Mouse (Mus musculus) heart, embryonic 10.5 days (tissue): ENCODE data around the gene Pla2g5. TPM values are rescaled to one million over a fixed set of nuclear protein-coding genes. Genes with fewer than 3 reads are reported as not detected.
"Not testable (repeated sequence)": the region's sequence is repeated elsewhere in the genome, so short reads cannot be mapped to it uniquely, and the experiment has no call there.

Experiments
- DNase-seq: peaks from one replicate; pipeline ENCODE4 v3.0.0-alpha.2; 2017; ENCODE audit warnings: low spot score
- H3K27ac ChIP-seq: fragments of 300-500 bp; sonication (generic); 2 replicates; pipeline ENCODE4 v1.5.1; 2016; ENCODE audit warnings: mild to moderate bottlenecking
- H3K27me3 ChIP-seq: fragments of 300-500 bp; sonication (generic); 2 replicates; pipeline ENCODE4 v1.6.1; 2016; ENCODE audit warnings: mild to moderate bottlenecking; ENCODE audit not compliant: poor library complexity, insufficient read depth, severe bottlenecking
- H3K36me3 ChIP-seq: fragments of 300-500 bp; sonication (generic); 2 replicates; pipeline ENCODE4 v1.6.1; 2016; ENCODE audit warnings: mild to moderate bottlenecking, moderate library complexity
- H3K4me1 ChIP-seq: fragments of 300-500 bp; sonication (generic); 2 replicates; pipeline ENCODE4 v1.6.1; 2016; ENCODE audit warnings: mild to moderate bottlenecking
- H3K4me3 ChIP-seq: fragments of 300-500 bp; sonication (generic); 2 replicates; pipeline ENCODE4 v1.5.1; 2016; ENCODE audit warnings: mild to moderate bottlenecking, moderate library complexity
- H3K9me3 ChIP-seq: fragments of 300-500 bp; sonication (generic); 2 replicates; pipeline ENCODE4 v1.6.1; 2016; ENCODE audit warnings: mild to moderate bottlenecking, moderate library complexity
- WGBS: fragments of 180-500 bp; shearing (Covaris S2); methylation state at CpG from one replicate; pipeline ENCODE4 v1.1.7; 2016; 5-methylcytosine and 5-hydroxymethylcytosine counted together
- polyA plus RNA-seq: library from polyadenylated mRNA; unstranded; fragments of >200 nt; fragmentation: Nextera tagmentation; extraction: Ambion mirVana; gene quantifications from 2 replicates; pipeline ENCODE4 v1.2.1, GENCODE M21; 2016

Gene Pla2g5
- polyA plus RNA-seq, 1 experiment from 2014 or later: 2.1 TPM

DNA sequence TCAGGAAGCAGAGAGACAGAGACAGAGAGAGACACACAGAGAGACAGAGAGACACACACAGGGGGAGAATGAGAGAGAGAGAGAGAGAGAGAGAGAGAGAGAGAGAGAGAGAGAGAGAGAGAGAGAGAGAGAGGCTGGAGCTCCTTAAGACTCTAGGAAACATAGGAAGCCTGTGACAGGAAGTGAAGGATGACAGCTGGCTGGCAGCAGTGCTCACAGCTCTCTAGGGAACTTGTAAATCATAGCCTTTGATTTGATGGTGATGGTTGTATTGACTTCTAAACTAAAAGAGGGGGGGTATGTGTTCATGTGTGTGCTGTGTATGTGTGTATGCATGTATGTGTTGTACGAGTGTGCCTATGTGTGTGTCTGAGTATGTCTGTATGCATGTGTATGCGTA is 12.7 kb upstream of the Pla2g5 start:
- WGBS: 93% methylated on average over 2 of the region's 2 CpGs
- H3K27ac ChIP-seq: no peak overlapping the region
- H3K36me3 ChIP-seq: no peaks in the 10 kb centered on the region
- H3K4me1 ChIP-seq: peaks cover 15% of the 10 kb centered on the region
- H3K9me3 ChIP-seq: no peaks in the 10 kb centered on the region
- H3K4me3 ChIP-seq: no peak overlapping the region
- peaks cover 18% of the 10 kb centered on the region for H3K27me3 ChIP-seq
- DNase-seq: no peak

DNA sequence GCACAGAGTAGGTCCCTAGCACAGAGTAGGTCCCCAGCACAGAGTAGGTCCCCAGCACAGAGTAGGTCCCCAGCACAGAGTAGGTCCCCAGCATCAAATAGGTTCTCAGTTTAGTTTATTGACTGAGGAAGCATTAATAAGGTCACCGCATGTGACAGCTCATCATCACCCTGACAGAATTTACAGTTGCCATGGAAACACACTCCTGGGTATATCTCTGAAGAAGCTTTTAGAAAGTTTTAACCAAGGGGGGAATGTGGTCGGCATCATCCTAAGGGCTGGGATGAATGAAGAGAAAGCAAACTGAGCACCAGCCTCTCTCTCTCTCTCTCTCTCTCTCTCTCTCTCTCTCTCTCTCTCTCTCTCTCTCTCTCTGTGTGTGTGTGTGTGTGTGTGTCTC is 12.0 kb upstream of the Pla2g5 start:
- not testable (repeated sequence) for H3K9me3 ChIP-seq, H3K27ac ChIP-seq, H3K36me3 ChIP-seq, DNase-seq, H3K4me3 ChIP-seq
- Histone ChIP-seq H3K27me3 (peaks cover 11% of the 10 kb centered on the region), H3K4me1 (peaks cover 15% of the 10 kb centered on the region)
- 87% methylated on average over 2 of the region's 2 CpGs for WGBS

DNA sequence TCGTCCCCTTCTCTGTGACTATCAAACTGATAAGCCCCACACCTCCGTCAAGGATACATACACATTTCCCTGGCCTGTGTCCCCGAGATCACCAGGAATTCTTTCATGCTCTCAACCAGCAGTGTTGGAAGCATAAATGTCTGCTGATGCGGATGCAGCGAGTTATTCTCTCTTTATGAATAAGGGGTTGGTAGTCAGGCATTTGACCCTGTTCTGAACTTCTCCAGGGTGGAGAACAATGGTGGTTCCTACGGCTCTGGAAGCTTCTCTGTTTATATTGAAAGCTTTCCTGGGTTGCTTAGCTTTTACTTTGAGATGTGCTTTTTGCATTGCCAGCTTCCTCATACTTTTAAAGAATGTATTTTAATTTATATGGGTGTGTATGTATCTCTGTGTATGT is 10.6 kb upstream of the Pla2g5 start, which contains the start of gene Gm13030:
TSS of gene Gm13030 (minus strand) at position 101 of the 400 bp plus-strand sequence.
- H3K36me3 ChIP-seq: no peaks in the 10 kb centered on the region
- no peak within 1 kb of the TSS for H3K4me3 ChIP-seq
- H3K27ac ChIP-seq: no peak within 1 kb of the TSS
- H3K9me3 ChIP-seq: no peaks in the 10 kb centered on the region
- H3K4me1 ChIP-seq: peaks cover 8% of the 10 kb centered on the region
- no peak for DNase-seq
- WGBS: 82% methylated on average over 6 of the region's 6 CpGs
- no peaks in the 10 kb centered on the region; the same call in 1 of the 2 replicates for H3K27me3 ChIP-seq

- Histone ChIP-seq H3K27me3 (0 out of 2 replicates have a peak, but pooled peaks cover 5% of the 10 kb centered on the region), H3K9me3 (no peaks in the 10 kb centered on the region), H3K4me1 (no peaks in the 10 kb centered on the region), H3K27ac (no peak overlapping the region), H3K4me3 (no peak overlapping the region), H3K36me3 (no peaks in the 10 kb centered on the region)
- no peak for DNase-seq
- 48% methylated on average over 8 of the region's 8 CpGs for WGBS
Measured at GRCm38 (mm10) chr4:138868666-138869065, 5.4 kb upstream of the Pla2g5 start.

DNA sequence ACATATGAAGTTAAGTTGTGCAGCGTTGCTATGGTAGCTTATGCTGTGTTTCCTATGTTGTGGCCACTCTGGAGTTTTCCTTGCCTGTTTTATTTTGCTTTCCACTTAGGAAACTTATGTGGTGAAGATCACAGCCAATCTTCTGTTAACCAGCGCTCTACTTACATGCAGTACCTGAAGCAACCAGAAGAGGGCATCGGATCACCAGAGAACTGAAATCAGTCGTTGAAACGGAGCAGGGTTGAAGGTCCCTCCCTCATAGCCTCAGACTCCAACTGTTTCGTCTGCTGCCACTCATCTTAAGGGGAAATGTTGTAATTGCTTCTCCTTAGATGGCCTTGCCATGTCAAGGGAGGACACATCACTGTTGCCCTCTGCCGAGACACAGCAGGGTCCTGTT is 3.1 kb upstream of the Pla2g5 start:
- DNase-seq: no peak
- no peaks in the 10 kb centered on the region for H3K9me3 ChIP-seq
- H3K36me3 ChIP-seq: no peaks in the 10 kb centered on the region
- no peak overlapping the region for H3K27ac ChIP-seq
- H3K4me1 ChIP-seq: no peaks in the 10 kb centered on the region
- 0 out of 2 replicates have a peak, but pooled peaks cover 5% of the 10 kb centered on the region for H3K27me3 ChIP-seq
- H3K4me3 ChIP-seq: no peak overlapping the region
- 12% methylated on average over 7 of the region's 7 CpGs for WGBS

GRCm38 (mm10) chr4:138865991-138866390 is 2.7 kb upstream of the Pla2g5 start:
- no peak overlapping the region for H3K27ac ChIP-seq
- WGBS: 58% methylated on average over 6 of the region's 6 CpGs
- no peaks in the 10 kb centered on the region for H3K9me3 ChIP-seq
- H3K4me1 ChIP-seq: no peaks in the 10 kb centered on the region
- no peaks in the 10 kb centered on the region for H3K36me3 ChIP-seq
- H3K4me3 ChIP-seq: no peak overlapping the region
- H3K27me3 ChIP-seq: 0 out of 2 replicates have a peak, but pooled peaks cover 5% of the 10 kb centered on the region
- no peak for DNase-seq

GRCm38 (mm10) chr4:138865092-138865491 is 1.8 kb upstream of the Pla2g5 start:
- 0 out of 2 replicates have a peak, but pooled peaks cover 5% of the 10 kb centered on the region for H3K27me3 ChIP-seq
- no peak overlapping the region for H3K27ac ChIP-seq
- 47% methylated on average over 5 of the region's 5 CpGs for WGBS
- H3K9me3 ChIP-seq: no peaks in the 10 kb centered on the region
- DNase-seq: no peak
- no peaks in the 10 kb centered on the region for H3K36me3 ChIP-seq
- 0 out of 2 replicates have a peak, but pooled peaks cover 2% of the 10 kb centered on the region for H3K4me1 ChIP-seq
- H3K4me3 ChIP-seq: no peak overlapping the region

DNA sequence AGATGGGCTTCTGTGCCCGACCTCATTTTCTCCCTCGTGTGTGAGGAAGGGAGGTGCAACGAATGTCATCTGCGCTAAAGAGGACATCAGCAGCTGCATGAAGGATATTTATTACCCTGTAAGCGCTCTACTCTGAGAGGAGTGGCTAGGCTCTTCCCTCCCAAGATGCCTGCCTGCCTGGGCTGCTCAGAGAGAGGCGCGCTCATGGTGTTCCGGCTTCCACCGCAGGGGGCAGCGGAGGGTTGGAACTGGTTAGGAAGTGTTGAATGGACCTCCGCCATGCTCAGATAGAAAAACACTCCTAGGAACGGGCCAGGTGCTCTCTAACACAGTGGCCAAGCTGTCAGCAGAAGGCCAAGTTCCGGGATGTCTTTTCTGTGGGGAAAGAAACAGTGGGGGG is 3.6 kb downstream of the Pla2g5 start:
- H3K27me3 ChIP-seq: no peaks in the 10 kb centered on the region
- no peaks in the 10 kb centered on the region for H3K36me3 ChIP-seq
- peaks cover 13% of the 10 kb centered on the region for H3K4me1 ChIP-seq
- peak overlapping the region; percentile 32 for H3K4me3 ChIP-seq
- no peaks in the 10 kb centered on the region for H3K9me3 ChIP-seq
- DNase-seq: peak; percentile 90
- 6% methylated on average over 13 of the region's 13 CpGs for WGBS
- no peak overlapping the region for H3K27ac ChIP-seq

GRCm38 (mm10) chr4:138859245-138859644 is 4.0 kb downstream of the Pla2g5 start:
- H3K9me3 ChIP-seq: no peaks in the 10 kb centered on the region
- H3K36me3 ChIP-seq: no peaks in the 10 kb centered on the region
- no peak overlapping the region for H3K27ac ChIP-seq
- H3K27me3 ChIP-seq: no peaks in the 10 kb centered on the region
- no peak for DNase-seq
- H3K4me1 ChIP-seq: peaks cover 13% of the 10 kb centered on the region
- H3K4me3 ChIP-seq: peak overlapping the region; percentile 32
- 23% methylated on average over 9 of the region's 9 CpGs for WGBS

DNA sequence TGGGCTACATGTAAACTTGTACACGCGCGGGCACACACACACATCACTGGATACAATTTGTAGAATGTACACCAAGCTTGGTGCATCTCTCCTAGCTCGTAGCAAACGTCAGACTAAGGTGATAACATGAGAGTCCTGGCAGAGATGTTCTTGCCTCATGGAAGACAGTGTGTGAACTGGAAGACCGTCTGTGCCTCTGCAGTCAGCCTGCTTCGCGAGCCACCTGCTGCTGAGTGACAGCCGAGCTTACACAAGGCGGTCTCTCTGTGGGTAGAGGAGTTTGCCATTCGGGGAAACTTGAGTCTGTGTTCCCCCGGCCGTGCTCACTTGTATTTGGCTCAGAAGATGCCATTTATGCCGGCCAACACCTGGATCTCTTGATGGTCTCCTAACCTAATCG is 4.8 kb downstream of the Pla2g5 start:
- Histone ChIP-seq H3K27ac (no peak overlapping the region), H3K27me3 (0 out of 2 replicates have a peak, but pooled peaks cover under 1% of the 10 kb centered on the region), H3K36me3 (no peaks in the 10 kb centered on the region), H3K4me3 (no peak overlapping the region), H3K4me1 (peaks cover 13% of the 10 kb centered on the region), H3K9me3 (no peaks in the 10 kb centered on the region)
- no peak for DNase-seq
- WGBS: 73% methylated on average over 15 of the region's 15 CpGs

DNA sequence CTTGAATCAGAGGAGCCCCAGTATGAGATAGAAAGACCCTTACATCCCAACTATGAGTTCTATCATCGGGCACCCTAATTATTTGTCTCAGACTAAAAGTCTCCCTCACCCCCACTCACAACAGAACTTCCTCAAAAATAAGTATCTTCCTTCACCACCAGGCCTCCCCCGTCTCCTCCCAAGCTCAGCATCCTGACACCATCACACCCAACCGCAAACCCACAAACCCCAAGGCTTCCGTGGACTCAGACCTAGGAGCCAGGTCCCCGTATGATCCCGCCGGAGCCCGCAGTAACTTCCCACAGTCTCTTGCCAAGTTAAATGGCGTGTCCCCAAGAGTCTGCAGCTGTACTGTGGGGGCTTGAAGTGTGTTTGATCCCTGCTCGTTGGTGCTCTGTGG is 5.7 kb downstream of the Pla2g5 start:
- Histone ChIP-seq H3K27ac (no peak overlapping the region), H3K27me3 (0 out of 2 replicates have a peak, but pooled peaks cover 4% of the 10 kb centered on the region), H3K4me1 (peaks cover 13% of the 10 kb centered on the region), H3K36me3 (no peaks in the 10 kb centered on the region), H3K4me3 (no peak overlapping the region), H3K9me3 (no peaks in the 10 kb centered on the region)
- no peak for DNase-seq
- 86% methylated on average over 10 of the region's 10 CpGs for WGBS

- no peak for DNase-seq
- Histone ChIP-seq H3K27ac (no peak overlapping the region), H3K36me3 (no peaks in the 10 kb centered on the region), H3K9me3 (no peaks in the 10 kb centered on the region), H3K4me1 (peaks cover 15% of the 10 kb centered on the region), H3K27me3 (0 out of 2 replicates have a peak, but pooled peaks cover 4% of the 10 kb centered on the region), H3K4me3 (no peak overlapping the region)
- 35% methylated on average over 7 of the region's 7 CpGs for WGBS
Measured at GRCm38 (mm10) chr4:138856491-138856890, 6.8 kb downstream of the Pla2g5 start.

DNA sequence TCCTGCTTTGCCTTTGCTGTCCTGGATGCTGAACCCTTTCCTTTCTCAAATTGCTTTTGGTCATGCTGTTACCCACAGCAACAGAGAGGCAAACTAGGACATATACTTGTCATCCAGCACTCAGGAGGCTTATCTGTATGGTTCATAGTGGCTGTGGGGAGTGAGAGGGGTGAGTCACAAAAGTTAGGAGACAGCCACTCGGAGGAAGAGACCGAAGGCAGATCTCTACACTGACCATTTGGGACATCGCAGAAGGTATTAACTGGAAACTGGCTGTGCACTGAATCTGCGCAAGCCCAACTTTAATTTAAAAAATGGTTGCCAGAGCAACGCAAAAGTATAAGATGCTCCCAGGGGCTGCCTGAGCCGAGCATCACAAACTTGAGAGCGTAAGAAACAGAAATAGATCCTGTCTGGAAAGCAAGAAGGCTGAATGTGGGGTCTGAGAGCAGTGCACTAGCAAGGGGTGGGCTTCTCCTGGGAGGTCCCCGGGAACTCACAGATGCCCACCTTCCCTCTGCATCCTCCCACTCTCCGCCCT is 8.1 kb downstream of the Pla2g5 start:
- Histone ChIP-seq H3K4me1 (peaks cover 13% of the 10 kb centered on the region), H3K36me3 (no peaks in the 10 kb centered on the region), H3K4me3 (no peak overlapping the region), H3K27me3 (0 out of 2 replicates have a peak, but pooled peaks cover 4% of the 10 kb centered on the region), H3K27ac (no peak overlapping the region), H3K9me3 (no peaks in the 10 kb centered on the region)
- WGBS: 85% methylated on average over 9 of the region's 9 CpGs
- DNase-seq: no peak

GRCm38 (mm10) chr4:138852961-138853360 is 10.3 kb downstream of the Pla2g5 start:
- H3K36me3 ChIP-seq: no peaks in the 10 kb centered on the region
- H3K27ac ChIP-seq: no peak overlapping the region
- 0 out of 2 replicates have a peak, but pooled peaks cover 4% of the 10 kb centered on the region for H3K27me3 ChIP-seq
- WGBS: 70% methylated on average over 6 of the region's 6 CpGs
- no peaks in the 10 kb centered on the region for H3K9me3 ChIP-seq
- H3K4me3 ChIP-seq: no peak overlapping the region
- H3K4me1 ChIP-seq: 0 out of 2 replicates have a peak, but pooled peaks cover 2% of the 10 kb centered on the region
- DNase-seq: no peak
